Mouse (Mus musculus): Measurements from ENCODE around the gene Gpatch2.

Gene Gpatch2

DNA sequence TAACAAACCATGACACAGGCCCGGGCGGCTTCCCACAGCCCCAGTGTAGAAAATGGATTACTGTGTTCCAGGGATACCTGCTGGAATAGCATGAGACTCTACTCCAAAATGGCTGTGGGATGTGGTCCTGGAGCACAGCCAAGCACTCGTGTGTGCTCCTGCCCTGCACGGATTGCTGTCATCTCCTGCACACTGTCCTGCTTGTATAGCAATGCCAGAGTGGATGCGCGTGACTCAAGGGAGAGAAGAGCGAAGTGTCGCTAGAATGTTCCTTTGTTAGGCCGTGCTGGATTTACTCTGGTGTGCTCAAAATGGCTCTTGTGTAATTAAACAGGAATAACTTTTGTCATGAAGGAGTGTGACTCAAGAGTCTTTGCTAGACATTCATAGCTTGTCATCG lies 87.9 kb downstream of the Gpatch2 start:
- no peak for DNase-seq (ENCODE audit: low spot score in 2 of 2)

DNA sequence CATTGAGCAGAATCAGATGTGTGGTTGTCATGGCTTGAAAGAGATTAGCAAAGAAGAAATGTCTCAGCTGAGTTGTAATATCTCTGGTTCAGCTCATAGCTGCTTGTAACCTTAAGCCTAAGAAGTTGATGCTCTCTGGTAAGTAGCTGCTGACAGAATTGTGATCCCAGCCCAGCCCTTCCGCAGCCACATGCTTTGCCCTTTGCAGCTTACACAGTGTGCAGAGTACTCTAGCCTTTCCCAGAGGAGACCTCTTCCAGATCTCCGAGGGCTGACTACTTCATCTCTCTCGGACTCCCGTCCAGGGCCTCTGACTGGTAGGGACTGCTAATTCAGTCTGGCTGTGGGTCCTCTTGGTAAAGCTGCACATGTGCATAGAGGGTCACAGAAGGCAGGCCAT lies 92.0 kb downstream of the Gpatch2 start:
- DNase-seq (ENCODE audit: low spot score in 2 of 2) = no peak

- no peak for DNase-seq (ENCODE audit: low spot score in 2 of 2)
These were observed 93.2 kb downstream of the Gpatch2 start for GRCm38 (mm10) chr1:187308523-187308922.

DNA sequence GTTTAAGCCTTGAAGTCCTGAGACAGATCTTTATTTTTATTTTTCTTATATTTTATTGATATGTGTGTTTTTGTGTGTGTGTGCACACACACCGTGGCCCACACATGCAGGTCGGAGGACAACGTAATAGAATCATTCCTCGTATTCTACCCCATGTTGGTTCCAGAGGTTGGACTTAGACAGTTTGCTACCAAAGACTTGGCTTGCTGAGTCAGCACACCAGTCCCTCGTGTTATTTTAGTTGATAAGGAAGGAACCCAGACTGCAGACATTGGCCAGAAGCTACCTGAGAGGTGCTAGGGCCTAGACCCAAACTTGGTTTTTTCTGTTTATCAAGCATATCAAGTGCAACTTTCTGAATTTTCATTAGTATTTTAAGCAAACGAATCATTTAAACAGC lies 95.8 kb downstream of the Gpatch2 start:
- DNase-seq (ENCODE audit: low spot score in 2 of 2) = no peak

DNA sequence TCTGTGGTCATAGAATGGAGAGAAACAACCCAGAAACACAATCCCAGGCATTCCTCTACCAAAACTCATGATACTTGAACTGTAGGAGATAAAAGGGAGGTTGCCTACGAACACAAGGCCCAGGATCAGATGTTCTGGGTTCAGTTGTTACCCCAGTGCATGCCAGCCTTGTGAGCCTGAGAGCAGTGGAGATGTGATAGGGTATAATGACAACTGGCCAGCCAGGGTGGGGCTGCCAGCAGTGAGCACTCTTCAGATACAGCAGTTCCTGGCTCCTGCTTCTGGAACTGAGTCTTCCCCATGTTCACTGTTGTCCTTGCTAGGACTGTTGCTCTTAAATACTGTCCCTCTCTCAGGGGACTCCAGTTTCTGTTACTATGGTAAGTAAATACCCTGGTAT lies 98.0 kb downstream of the Gpatch2 start:
- DNase-seq (ENCODE audit: low spot score in 2 of 2) = no peak

DNA sequence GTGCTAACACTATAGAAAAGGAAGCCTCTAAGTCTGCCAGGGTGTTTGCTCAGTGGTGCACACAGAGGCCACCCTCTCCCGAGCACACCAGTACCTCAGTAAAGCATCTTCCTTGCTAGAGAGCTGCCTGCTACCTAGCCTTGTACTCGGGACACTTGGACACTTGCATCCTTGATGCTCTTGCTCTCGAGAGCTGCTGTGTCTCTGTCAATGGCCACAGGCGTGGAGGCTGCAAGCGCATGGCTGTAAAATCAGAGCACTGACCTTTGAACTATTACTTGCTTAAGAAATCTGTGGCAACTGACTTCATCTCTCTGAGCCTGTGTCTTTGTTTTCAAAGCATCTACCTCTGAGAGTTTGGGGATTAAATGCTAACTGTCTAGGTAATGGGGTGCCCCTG lies 98.5 kb downstream of the Gpatch2 start:
- no peak for DNase-seq (ENCODE audit: low spot score in 2 of 2)

- DNase-seq (ENCODE audit: low spot score in 2 of 2) = no peak
These were observed 99.2 kb downstream of the Gpatch2 start for GRCm38 (mm10) chr1:187314516-187314915.

- DNase-seq (ENCODE audit: low spot score in 2 of 2) = no peak
These were observed 100.5 kb downstream of the Gpatch2 start for GRCm38 (mm10) chr1:187315821-187316220.

DNA sequence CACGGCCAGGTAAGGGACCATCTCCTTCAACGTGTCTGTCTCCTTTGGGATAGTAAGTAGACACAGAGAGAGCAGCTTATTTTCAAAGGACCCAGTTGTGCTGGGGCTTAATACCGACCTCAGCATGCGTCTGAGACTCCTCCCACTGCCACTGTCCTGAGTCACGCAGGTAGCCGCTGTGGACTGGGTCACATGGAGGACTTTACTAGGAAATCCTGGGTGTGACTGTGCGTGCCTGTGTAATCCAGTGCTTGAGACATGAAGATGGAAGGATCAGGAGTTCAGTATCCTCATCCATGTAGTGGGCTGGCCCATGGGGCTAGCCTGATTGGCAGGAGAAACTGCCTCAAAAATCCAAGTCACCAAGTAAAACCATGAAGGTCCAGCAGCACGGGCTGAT lies 101.2 kb downstream of the Gpatch2 start:
- no peak for DNase-seq (ENCODE audit: low spot score in 2 of 2)

- DNase-seq (ENCODE audit: low spot score in 2 of 2) = no peak
These were observed 106.5 kb downstream of the Gpatch2 start for GRCm38 (mm10) chr1:187321814-187322213.

GRCm38 (mm10) chr1:187322505-187323208 lies 107.3 kb downstream of the Gpatch2 start:
- DNase-seq (ENCODE audit: low spot score in 2 of 2) = no peak

- no peak for DNase-seq (ENCODE audit: low spot score in 2 of 2)
These were observed 107.9 kb downstream of the Gpatch2 start for GRCm38 (mm10) chr1:187323209-187323589.

DNA sequence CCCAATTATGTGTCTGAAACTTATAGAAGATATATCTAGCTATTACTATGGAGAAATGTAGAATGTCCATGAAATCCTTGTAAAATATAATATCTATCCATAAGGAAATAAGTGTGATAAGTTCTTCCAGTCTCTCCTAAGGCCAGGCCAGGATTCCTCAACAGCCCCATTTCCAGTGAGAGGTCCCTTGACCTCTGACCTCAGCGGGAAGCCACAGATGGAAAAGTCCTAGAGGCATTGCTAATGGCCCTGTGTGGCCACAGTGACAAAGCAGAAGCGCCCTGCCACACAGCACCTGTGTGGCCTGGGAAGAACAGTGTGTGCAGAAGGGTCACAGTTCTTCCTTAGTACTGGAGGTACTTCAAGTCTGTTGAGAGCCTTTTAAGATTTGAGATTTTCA lies 127.2 kb downstream of the Gpatch2 start:
- no peak for DNase-seq (ENCODE audit: low spot score in 2 of 2)

GRCm38 (mm10) chr1:187345156-187345555 lies 129.8 kb downstream of the Gpatch2 start:
- DNase-seq (ENCODE audit: low spot score in 2 of 2) = no peak

- no peak for DNase-seq (ENCODE audit: low spot score in 2 of 2)
These were observed 131.6 kb downstream of the Gpatch2 start for GRCm38 (mm10) chr1:187346923-187347322.

GRCm38 (mm10) chr1:187347606-187348005 lies 132.3 kb downstream of the Gpatch2 start:
- DNase-seq (ENCODE audit: low spot score in 2 of 2) = no peak

GRCm38 (mm10) chr1:187348053-187348820 lies 132.9 kb downstream of the Gpatch2 start:
- peak; percentile 32 to 38 for DNase-seq (ENCODE audit: low spot score in 2 of 2)

DNA sequence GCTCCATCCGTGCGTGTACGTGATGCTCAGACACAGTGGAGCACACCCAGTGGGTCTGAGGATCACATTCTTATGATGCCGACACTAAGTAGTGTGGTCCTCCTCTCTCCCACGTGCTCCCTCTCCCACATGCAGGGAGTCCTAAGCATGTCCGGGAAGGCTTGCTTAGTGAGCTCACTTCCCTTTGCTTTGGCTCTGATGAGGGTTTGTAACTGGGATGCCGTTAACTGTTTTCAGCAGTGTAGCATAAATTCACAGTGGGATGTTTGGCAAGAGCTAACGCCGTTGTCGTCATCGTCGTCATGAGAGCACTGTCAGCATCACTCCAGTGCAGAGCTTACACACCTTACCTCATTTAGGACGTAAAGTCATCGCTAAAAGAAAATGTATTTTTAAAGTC lies 133.6 kb downstream of the Gpatch2 start:
- DNase-seq (ENCODE audit: low spot score in 2 of 2) = no peak

DNA sequence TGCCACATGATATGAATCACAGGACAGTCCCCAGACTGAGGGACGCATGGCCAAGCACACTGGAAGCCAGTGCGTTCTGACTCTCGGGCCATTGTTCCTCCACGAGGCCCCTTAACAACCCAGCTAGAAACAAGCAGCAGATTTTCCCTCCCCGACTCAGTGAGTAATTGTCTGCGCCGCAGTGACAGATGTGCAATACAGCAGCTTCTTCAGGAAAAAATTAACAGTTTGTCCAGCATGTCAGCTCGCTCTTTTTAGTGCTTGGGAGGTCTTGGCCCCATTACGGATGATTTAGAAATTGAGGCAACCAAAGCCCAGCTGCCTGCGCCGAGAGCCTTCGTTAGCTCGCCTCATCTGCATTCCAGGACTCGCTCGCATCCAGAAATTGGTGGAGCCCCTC lies 140.9 kb downstream of the Gpatch2 start:
- DNase-seq (ENCODE audit: low spot score in 2 of 2) = no peak

GRCm38 (mm10) chr1:187356904-187357303 lies 141.6 kb downstream of the Gpatch2 start:
- DNase-seq (ENCODE audit: low spot score in 2 of 2) = no peak

DNA sequence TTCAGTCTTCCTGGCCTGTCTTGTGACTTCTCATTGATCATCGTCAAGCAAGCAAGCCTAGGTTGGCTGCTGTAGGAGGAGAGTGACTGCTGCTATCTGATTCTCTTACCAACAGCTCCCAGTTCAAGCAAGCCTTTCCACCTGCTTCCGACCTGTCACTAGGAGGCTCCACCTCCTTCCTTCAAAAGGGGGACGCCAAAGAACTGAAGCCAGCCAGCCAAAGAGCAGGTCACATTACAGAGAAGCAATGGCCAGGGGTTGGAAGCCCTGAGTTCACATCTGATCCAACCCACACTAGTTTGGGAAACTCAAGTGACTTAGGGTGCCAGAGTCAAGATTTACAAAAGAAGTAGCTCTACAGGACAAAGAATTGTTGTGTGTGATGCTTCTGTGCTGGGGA lies 144.9 kb downstream of the Gpatch2 start:
- DNase-seq (ENCODE audit: low spot score in 2 of 2) = no peak

DNA sequence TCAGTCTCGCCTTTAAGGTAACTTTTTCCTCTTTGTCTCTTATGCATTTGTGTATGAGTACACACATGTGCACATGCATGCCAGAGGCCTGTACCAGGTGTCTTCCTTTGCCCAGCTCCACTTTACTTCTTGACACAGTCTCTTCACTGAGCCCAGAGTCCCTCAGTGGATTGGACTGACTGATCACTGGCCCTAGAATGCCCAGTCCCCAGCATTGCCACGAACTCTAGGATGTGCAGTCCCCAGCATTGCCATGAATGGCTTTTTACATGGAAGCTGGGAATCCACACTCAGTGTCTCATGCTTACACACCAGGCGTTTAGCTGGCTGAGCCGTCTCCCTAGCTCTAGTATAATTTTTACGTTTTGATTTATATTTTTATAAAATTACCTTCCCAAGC lies 147.2 kb downstream of the Gpatch2 start:
- no peak for DNase-seq (ENCODE audit: low spot score in 2 of 2)

DNA sequence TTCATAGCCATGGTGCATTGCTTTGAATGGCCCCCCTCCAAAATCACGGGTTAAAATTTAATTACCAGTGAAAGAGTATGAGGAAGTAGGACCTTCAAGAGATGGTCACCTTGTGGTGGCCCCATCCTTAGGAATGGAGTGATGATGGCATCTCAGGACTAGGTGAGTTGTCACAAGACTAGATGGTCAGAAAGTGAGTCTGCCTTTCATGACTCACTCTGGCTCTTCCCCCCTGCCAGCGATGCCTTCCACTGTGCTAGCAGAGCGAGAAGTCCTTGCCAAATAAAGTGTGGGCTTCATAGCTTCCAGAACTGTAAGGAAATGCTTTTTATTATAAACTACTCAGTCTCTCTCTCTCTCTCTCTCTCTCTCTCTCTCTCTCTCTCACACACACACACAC lies 150.1 kb downstream of the Gpatch2 start:
- no peak for DNase-seq (ENCODE audit: low spot score in 2 of 2)
